Mouse (Mus musculus): ENCODE data around the gene Sox5. TPM values are rescaled to one million over a fixed set of nuclear protein-coding genes. Genes with fewer than 3 reads are reported as not detected.

The Sox5 gene
- polyA plus RNA-seq, 1 experiment = 4.6 TPM

DNA sequence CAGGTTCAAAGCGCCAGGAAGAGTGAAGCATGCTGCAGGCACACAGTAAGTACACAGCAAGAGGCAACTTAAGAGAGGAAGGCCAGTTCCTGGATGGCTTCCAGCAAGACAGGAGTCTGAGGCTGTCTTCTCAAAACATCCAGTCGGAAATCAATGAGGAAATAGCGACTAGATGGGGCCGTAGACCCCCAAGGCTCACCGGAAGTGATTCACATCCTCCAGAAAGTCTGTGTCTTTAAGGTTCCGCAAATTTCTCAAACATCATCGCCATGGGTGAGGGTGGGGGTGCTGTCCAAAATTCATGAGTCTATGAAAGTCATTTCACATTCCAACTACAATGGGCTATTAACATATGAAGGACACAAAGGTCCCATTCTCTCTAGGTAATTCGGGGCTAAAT lies 821.7 kb downstream of the Sox5 start:
- Histone ChIP-seq H3K4me3 (ENCODE audit: insufficient read depth, low read depth, low read length) (no peak overlapping the region), H3K4me1 (ENCODE audit: control insufficient read depth, insufficient read depth, insufficient read length, low read length) (no peaks in the 10 kb centered on the region), H3K27ac (replicated peaks; ENCODE audit: low read depth, low read length) (no peak overlapping the region)

- Histone ChIP-seq H3K4me3 (ENCODE audit: insufficient read depth, low read depth, low read length) (no peak overlapping the region), H3K4me1 (ENCODE audit: control insufficient read depth, insufficient read depth, insufficient read length, low read length) (no peaks in the 10 kb centered on the region), H3K27ac (replicated peaks; ENCODE audit: low read depth, low read length) (no peak overlapping the region)
Observed at GRCm38 (mm10) chr6:143958372-143958771, 823.4 kb downstream of the Sox5 start.

GRCm38 (mm10) chr6:143957063-143957462 lies 824.7 kb downstream of the Sox5 start:
- Histone ChIP-seq H3K4me1 (ENCODE audit: control insufficient read depth, insufficient read depth, insufficient read length, low read length) (no peaks in the 10 kb centered on the region), H3K4me3 (ENCODE audit: insufficient read depth, low read depth, low read length) (no peak overlapping the region), H3K27ac (replicated peaks; ENCODE audit: low read depth, low read length) (no peak overlapping the region)

- H3K27ac ChIP-seq (replicated peaks; ENCODE audit: low read depth, low read length) = no peak overlapping the region
- H3K4me1 ChIP-seq (ENCODE audit: control insufficient read depth, insufficient read depth, insufficient read length, low read length) = no peaks in the 10 kb centered on the region
- no peak overlapping the region for H3K4me3 ChIP-seq (ENCODE audit: insufficient read depth, low read depth, low read length)
Observed at GRCm38 (mm10) chr6:143948553-143949308, 833.0 kb downstream of the Sox5 start.

DNA sequence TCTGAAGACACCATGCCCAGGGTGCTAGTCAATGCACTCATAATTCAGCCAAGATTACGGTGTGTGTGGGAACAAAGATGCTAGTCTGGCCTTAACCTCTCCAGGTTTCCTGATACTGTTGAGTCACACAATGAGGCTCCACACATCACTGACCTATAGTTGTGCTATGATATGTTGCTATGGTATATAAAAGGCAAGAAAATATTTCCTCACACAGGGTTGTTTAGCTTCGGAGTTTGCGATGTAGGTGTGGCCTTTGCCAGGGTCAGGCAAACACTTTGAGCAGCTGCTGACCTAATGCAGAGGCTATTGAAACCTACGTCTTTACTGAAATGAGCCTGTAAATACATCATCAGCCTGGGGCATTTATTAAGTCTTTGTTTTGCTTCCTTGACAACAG lies 833.7 kb downstream of the Sox5 start:
- no peak overlapping the region for H3K4me3 ChIP-seq (ENCODE audit: insufficient read depth, low read depth, low read length)

GRCm38 (mm10) chr6:143943126-143943525 lies 838.7 kb downstream of the Sox5 start:
- no peak overlapping the region for H3K4me3 ChIP-seq (ENCODE audit: insufficient read depth, low read depth, low read length)
- no peaks in the 10 kb centered on the region for H3K4me1 ChIP-seq (ENCODE audit: control insufficient read depth, insufficient read depth, insufficient read length, low read length)
- H3K27ac ChIP-seq (replicated peaks; ENCODE audit: low read depth, low read length) = no peak overlapping the region

More for the DNA sequence above, 833.7 kb downstream of the Sox5 start:
- Histone ChIP-seq H3K4me1 (ENCODE audit: control insufficient read depth, insufficient read depth, insufficient read length, low read length) (no peaks in the 10 kb centered on the region), H3K27ac (replicated peaks; ENCODE audit: low read depth, low read length) (no peak overlapping the region)

- Histone ChIP-seq H3K4me3 (ENCODE audit: insufficient read depth, low read depth, low read length) (no peak overlapping the region), H3K27ac (replicated peaks; ENCODE audit: low read depth, low read length) (no peak overlapping the region), H3K4me1 (ENCODE audit: control insufficient read depth, insufficient read depth, insufficient read length, low read length) (no peaks in the 10 kb centered on the region)
Observed at GRCm38 (mm10) chr6:143941291-143941785, 840.4 kb downstream of the Sox5 start.

DNA sequence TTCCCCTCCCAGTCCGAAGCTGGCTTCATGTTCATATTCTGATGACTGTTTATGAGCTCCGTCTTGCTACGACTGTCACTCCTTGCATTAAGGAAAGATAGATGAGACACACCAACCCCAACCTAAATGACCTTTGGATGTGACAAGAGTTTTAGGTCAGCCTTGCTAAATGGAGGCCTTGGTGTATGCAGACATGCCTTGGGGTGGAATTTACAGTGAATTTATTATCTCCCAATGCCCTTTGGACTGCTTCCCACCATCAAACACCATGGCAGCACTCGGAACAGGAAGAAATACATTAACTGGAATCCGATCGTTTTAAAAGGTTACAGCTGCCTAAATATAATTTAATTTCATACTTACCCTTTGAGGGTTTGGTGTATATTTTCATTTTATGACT lies 858.6 kb downstream of the Sox5 start:
- Histone ChIP-seq H3K4me1 (ENCODE audit: control insufficient read depth, insufficient read depth, insufficient read length, low read length) (no peaks in the 10 kb centered on the region), H3K4me3 (ENCODE audit: insufficient read depth, low read depth, low read length) (no peak overlapping the region), H3K27ac (replicated peaks; ENCODE audit: low read depth, low read length) (no peak overlapping the region)

DNA sequence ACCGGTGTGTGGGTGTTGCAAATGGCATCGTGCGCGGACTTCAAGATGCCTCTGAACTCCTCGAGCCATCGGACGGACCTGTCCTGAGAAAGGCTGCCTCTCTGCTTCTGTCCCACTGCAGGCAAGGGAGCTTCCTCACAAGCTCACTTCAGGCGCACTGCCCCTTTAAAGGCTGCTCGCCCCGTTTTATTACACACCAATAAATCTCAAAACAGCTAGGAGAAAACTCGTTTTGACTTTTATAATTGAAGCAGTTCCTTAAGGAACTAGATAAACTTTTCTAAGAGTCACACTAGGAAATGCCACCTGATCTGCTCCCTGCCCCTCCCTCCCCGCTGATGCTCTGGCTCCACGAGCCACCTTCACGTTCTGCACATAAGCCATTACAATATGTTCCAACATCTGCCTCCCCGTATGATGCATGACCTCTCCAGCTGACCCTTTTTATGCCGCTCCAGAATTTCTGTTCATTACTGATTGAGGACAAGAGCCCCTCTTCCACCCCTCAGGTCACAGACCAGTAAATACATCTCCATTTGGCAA lies 863.3 kb downstream of the Sox5 start:
- Histone ChIP-seq H3K27ac (replicated peaks; ENCODE audit: low read depth, low read length) (no peak overlapping the region), H3K4me3 (ENCODE audit: insufficient read depth, low read depth, low read length) (no peak overlapping the region)

GRCm38 (mm10) chr6:143916152-143916735 lies 865.5 kb downstream of the Sox5 start:
- Histone ChIP-seq H3K4me1 (ENCODE audit: control insufficient read depth, insufficient read depth, insufficient read length, low read length) (no peaks in the 10 kb centered on the region), H3K27ac (replicated peaks; ENCODE audit: low read depth, low read length) (no peak overlapping the region), H3K4me3 (ENCODE audit: insufficient read depth, low read depth, low read length) (no peak overlapping the region)

More for the DNA sequence above, 863.3 kb downstream of the Sox5 start:
- H3K4me1 ChIP-seq (ENCODE audit: control insufficient read depth, insufficient read depth, insufficient read length, low read length) = no peaks in the 10 kb centered on the region

DNA sequence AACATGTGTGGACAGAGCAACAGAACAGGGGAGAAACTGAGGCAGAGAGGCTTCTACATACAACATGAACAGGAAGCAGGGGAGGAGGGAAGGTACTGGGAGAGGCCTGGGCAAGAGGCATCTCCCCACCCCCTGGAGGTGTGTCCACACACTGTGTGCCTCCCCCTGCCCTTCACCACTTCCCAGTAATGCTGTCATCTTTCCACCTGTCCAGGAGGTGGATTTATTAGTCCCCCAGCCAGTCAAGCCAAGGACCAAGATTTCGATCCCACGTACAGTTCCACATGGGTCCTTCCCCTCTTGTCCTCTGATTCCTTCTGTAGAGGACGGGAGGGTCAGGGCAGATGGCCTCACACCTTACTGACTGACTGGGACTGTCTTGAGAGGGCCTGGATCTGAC lies 866.1 kb downstream of the Sox5 start:
- H3K4me3 ChIP-seq (ENCODE audit: insufficient read depth, low read depth, low read length) = no peak overlapping the region
- no peak overlapping the region for H3K27ac ChIP-seq (replicated peaks; ENCODE audit: low read depth, low read length)
- no peaks in the 10 kb centered on the region for H3K4me1 ChIP-seq (ENCODE audit: control insufficient read depth, insufficient read depth, insufficient read length, low read length)

- Histone ChIP-seq H3K4me3 (ENCODE audit: insufficient read depth, low read depth, low read length) (no peak overlapping the region), H3K27ac (replicated peaks; ENCODE audit: low read depth, low read length) (no peak overlapping the region), H3K4me1 (ENCODE audit: control insufficient read depth, insufficient read depth, insufficient read length, low read length) (no peaks in the 10 kb centered on the region)
Observed at GRCm38 (mm10) chr6:143912316-143912715, 869.5 kb downstream of the Sox5 start.

GRCm38 (mm10) chr6:143904693-143905031 lies 877.1 kb downstream of the Sox5 start:
- Histone ChIP-seq H3K27ac (replicated peaks; ENCODE audit: low read depth, low read length) (no peak overlapping the region), H3K4me3 (ENCODE audit: insufficient read depth, low read depth, low read length) (no peak overlapping the region), H3K4me1 (ENCODE audit: control insufficient read depth, insufficient read depth, insufficient read length, low read length) (no peaks in the 10 kb centered on the region)

GRCm38 (mm10) chr6:143903981-143904692 lies 877.6 kb downstream of the Sox5 start:
- Histone ChIP-seq H3K27ac (replicated peaks; ENCODE audit: low read depth, low read length) (no peak overlapping the region), H3K4me3 (ENCODE audit: insufficient read depth, low read depth, low read length) (no peak overlapping the region)

DNA sequence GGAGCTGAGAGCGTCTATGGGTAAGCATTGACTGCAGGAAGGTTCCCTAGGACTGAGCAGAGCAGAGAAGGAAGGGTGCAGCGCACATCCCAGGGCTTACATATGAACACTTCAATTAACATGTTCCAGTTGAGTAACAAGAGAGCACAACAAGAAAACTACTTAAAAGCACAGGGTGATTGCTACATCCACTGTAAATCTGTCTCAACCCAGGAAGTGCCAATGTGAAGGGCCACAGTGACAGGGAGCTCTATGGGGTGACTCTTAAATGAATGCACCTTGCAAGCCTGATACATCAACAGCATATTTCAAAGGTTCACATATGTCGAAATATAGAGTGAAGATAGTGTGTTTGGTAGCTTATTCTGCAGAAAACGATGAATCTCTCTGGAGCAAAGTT lies 880.9 kb downstream of the Sox5 start:
- Histone ChIP-seq H3K4me1 (ENCODE audit: control insufficient read depth, insufficient read depth, insufficient read length, low read length) (no peaks in the 10 kb centered on the region), H3K4me3 (ENCODE audit: insufficient read depth, low read depth, low read length) (no peak overlapping the region), H3K27ac (replicated peaks; ENCODE audit: low read depth, low read length) (no peak overlapping the region)

More at GRCm38 (mm10) chr6:143903981-143904692, 877.6 kb downstream of the Sox5 start:
- H3K4me1 ChIP-seq (ENCODE audit: control insufficient read depth, insufficient read depth, insufficient read length, low read length) = no peaks in the 10 kb centered on the region
